Mouse (Mus musculus) naive thymus-derived CD4-positive, alpha-beta T cell, adult 2 months (primary cell): Measurements from ENCODE around the gene Osbpl2.
A peak's percentile ranks its signal among the peaks of the same experiment; 100 is the strongest.

Experiments
- DNase-seq: peaks from one replicate; pipeline ENCODE4 v3.0.0-alpha.2; 2011; ENCODE audit warnings: low read depth

Osbpl2 gene

GRCm38 (mm10) chr2:180104659-180105377 is 14.3 kb upstream of the Osbpl2 start:
- DNase-seq: peak; percentile 52

- peak; percentile 16 for DNase-seq
Observed at GRCm38 (mm10) chr2:180105441-180106190, 13.5 kb upstream of the Osbpl2 start.

- peak; percentile 37 for DNase-seq
Observed at GRCm38 (mm10) chr2:180107081-180107480, 12.0 kb upstream of the Osbpl2 start.

GRCm38 (mm10) chr2:180108285-180108684 is 10.8 kb upstream of the Osbpl2 start:
- DNase-seq: no peak

- DNase-seq: no peak
Observed at GRCm38 (mm10) chr2:180113909-180114890, 4.9 kb upstream of the Osbpl2 start.

- no peak for DNase-seq
Observed at GRCm38 (mm10) chr2:180115279-180115678, 3.8 kb upstream of the Osbpl2 start.

GRCm38 (mm10) chr2:180116081-180116493 is 3.0 kb upstream of the Osbpl2 start:
- DNase-seq: no peak

- DNase-seq: no peak
Observed at GRCm38 (mm10) chr2:180116741-180117484, 2.2 kb upstream of the Osbpl2 start.

GRCm38 (mm10) chr2:180117485-180118194 is 1.5 kb upstream of the Osbpl2 start:
- DNase-seq: peak; percentile 55

GRCm38 (mm10) chr2:180119439-180120291 is 559 bp downstream of the Osbpl2 start:
- DNase-seq: peak; percentile 48

GRCm38 (mm10) chr2:180120292-180120761 is 1.2 kb downstream of the Osbpl2 start:
- no peak for DNase-seq

GRCm38 (mm10) chr2:180124192-180124591 is 5.1 kb downstream of the Osbpl2 start:
- DNase-seq: peak; percentile 21

- no peak for DNase-seq
Observed at GRCm38 (mm10) chr2:180126195-180126594, 7.1 kb downstream of the Osbpl2 start.

- no peak for DNase-seq
Observed at GRCm38 (mm10) chr2:180127675-180128074, 8.6 kb downstream of the Osbpl2 start.

- DNase-seq: no peak
Observed at GRCm38 (mm10) chr2:180133231-180133630, 14.1 kb downstream of the Osbpl2 start.

GRCm38 (mm10) chr2:180133911-180134310 is 14.8 kb downstream of the Osbpl2 start:
- no peak for DNase-seq

- no peak for DNase-seq
Observed at GRCm38 (mm10) chr2:180135414-180135813, 16.3 kb downstream of the Osbpl2 start.

- DNase-seq: no peak
Observed at GRCm38 (mm10) chr2:180146091-180146490, 27.0 kb downstream of the Osbpl2 start.

GRCm38 (mm10) chr2:180147379-180147778 is 28.3 kb downstream of the Osbpl2 start:
- DNase-seq: no peak

- no peak for DNase-seq
Observed at GRCm38 (mm10) chr2:180148551-180148950, 29.4 kb downstream of the Osbpl2 start.
